Mouse (Mus musculus): ENCODE measurements around the gene Shb.

The Shb gene

GRCm38 (mm10) chr4:45429451-45429850 lies 102.8 kb downstream of the Shb start:
- DNase-seq (ENCODE audit: extremely low read depth, insufficient read length, low spot score) = no peak

GRCm38 (mm10) chr4:45426724-45427457 lies 105.4 kb downstream of the Shb start:
- DNase-seq (ENCODE audit: extremely low read depth, insufficient read length, low spot score) = no peak

GRCm38 (mm10) chr4:45423406-45423805 lies 108.9 kb downstream of the Shb start:
- DNase-seq (ENCODE audit: extremely low read depth, insufficient read length, low spot score) = peak; percentile 35

GRCm38 (mm10) chr4:45422640-45423039 lies 109.6 kb downstream of the Shb start:
- DNase-seq (ENCODE audit: extremely low read depth, insufficient read length, low spot score) = no peak

GRCm38 (mm10) chr4:45421519-45422260 lies 110.6 kb downstream of the Shb start:
- no peak for DNase-seq (ENCODE audit: extremely low read depth, insufficient read length, low spot score)

- no peak for DNase-seq (ENCODE audit: extremely low read depth, insufficient read length, low spot score)
Observed at GRCm38 (mm10) chr4:45420733-45421132, 111.5 kb downstream of the Shb start.

- DNase-seq (ENCODE audit: extremely low read depth, insufficient read length, low spot score) = no peak
Observed at GRCm38 (mm10) chr4:45419051-45419450, 113.2 kb downstream of the Shb start.

GRCm38 (mm10) chr4:45418229-45418950 lies 113.9 kb downstream of the Shb start:
- DNase-seq (ENCODE audit: extremely low read depth, insufficient read length, low spot score) = no peak

- DNase-seq (ENCODE audit: extremely low read depth, insufficient read length, low spot score) = no peak
Observed at GRCm38 (mm10) chr4:45416314-45416713, 116.0 kb downstream of the Shb start.

GRCm38 (mm10) chr4:45413674-45414338 lies 118.5 kb downstream of the Shb start:
- DNase-seq (ENCODE audit: extremely low read depth, insufficient read length, low spot score) = no peak

GRCm38 (mm10) chr4:45412433-45413192 lies 119.7 kb downstream of the Shb start:
- DNase-seq (ENCODE audit: extremely low read depth, insufficient read length, low spot score) = no peak

GRCm38 (mm10) chr4:45411181-45411790 lies 121.0 kb downstream of the Shb start:
- no peak for DNase-seq (ENCODE audit: extremely low read depth, insufficient read length, low spot score)

- peak; percentile 63 for DNase-seq (ENCODE audit: extremely low read depth, insufficient read length, low spot score)
Observed at GRCm38 (mm10) chr4:45409270-45409669, 123.0 kb downstream of the Shb start.

- peak; percentile 93 for DNase-seq (ENCODE audit: extremely low read depth, insufficient read length, low spot score)
Observed at GRCm38 (mm10) chr4:45408427-45409132, 123.7 kb downstream of the Shb start, which contains the start of gene Slc25a51. TSS of gene Slc25a51 (minus strand) at chr4:45408766.

- no peak for DNase-seq (ENCODE audit: extremely low read depth, insufficient read length, low spot score)
Observed at GRCm38 (mm10) chr4:45407703-45408334, 124.5 kb downstream of the Shb start.

GRCm38 (mm10) chr4:45407001-45407702 lies 125.1 kb downstream of the Shb start:
- DNase-seq (ENCODE audit: extremely low read depth, insufficient read length, low spot score) = no peak

- DNase-seq (ENCODE audit: extremely low read depth, insufficient read length, low spot score) = no peak
Observed at GRCm38 (mm10) chr4:45406397-45406796, 125.9 kb downstream of the Shb start.

GRCm38 (mm10) chr4:45405315-45405714 lies 127.0 kb downstream of the Shb start:
- no peak for DNase-seq (ENCODE audit: extremely low read depth, insufficient read length, low spot score)

All from 3134 (cell line).